Mouse (Mus musculus) c-Kit-positive CD71-positive TER-119-positive erythroid progenitor cells, embryonic 14.5 days (primary cell): Measurements from ENCODE around the gene Sec22c.

ENCODE experiments used
- DNase-seq: peaks from one replicate; pipeline ENCODE4 v3.0.0-alpha.2; 2013; ENCODE audit warnings: low spot score

Sec22c gene

DNA sequence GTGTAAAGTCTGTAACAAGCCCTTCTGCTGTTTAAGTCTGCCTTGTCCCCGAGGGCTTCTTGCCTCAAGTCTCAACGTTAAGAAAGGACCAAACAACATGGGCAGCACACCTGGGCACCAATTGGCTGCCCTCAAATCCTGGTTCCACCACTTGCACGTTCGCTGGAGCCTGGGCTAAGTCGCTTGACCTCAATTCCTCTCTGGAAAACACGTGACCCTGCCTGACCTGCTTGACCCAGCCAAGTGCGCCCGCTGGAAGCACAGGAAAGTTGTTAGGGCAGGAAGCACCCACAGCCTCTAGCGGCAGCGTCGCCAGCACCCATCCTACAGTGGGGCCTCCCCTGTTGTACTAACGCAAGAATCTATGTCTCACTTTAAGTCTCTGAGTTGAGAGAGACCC lies 10.6 kb downstream of the Sec22c start:
- DNase-seq: no peak

DNA sequence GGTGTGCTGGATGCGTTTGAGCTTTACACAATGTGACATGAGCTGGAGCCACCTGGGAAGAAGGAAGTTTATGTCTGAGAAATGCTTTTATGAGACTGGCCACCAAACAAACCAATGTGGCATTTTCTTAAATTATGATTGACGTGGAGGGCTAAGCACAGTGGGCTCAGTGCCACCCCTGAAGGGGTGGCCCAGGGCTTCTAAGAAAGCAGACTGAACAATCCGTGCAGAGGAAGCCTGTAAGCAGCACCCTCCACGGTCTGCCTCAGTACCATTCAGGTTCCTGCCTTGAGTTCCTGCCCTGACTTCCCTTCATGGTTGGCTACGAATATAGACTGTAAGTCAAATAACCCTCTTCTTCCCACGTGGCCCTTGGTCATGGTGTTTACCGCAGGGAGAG lies 14.6 kb downstream of the Sec22c start:
- DNase-seq: no peak

GRCm38 (mm10) chr9:121690200-121690651 lies 15.1 kb downstream of the Sec22c start:
- no peak for DNase-seq

DNA sequence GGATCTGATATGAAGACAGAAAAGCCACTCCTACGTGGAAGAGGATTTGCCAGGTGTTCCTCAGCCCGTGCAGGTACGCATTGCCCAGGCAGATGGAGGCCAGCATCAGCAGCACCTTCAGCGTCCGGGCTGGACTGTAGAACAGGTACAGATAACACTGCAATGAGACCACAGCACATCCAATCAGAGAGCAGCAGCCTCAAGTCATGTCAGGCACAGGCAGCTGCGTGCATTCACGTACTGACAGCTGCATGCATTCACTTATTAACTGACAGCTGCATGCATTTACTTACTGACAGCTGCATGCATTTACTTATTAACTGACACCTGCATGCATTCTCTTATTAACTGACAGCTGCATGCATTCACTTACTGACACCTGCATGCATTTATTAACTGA lies 20.6 kb downstream of the Sec22c start:
- no peak for DNase-seq

GRCm38 (mm10) chr9:121682037-121682680 lies 23.1 kb downstream of the Sec22c start:
- no peak for DNase-seq

- no peak for DNase-seq
Measured at GRCm38 (mm10) chr9:121681191-121681590, 24.1 kb downstream of the Sec22c start.

- DNase-seq: peak; percentile 27
Measured at GRCm38 (mm10) chr9:121679549-121679948, 25.7 kb downstream of the Sec22c start.

DNA sequence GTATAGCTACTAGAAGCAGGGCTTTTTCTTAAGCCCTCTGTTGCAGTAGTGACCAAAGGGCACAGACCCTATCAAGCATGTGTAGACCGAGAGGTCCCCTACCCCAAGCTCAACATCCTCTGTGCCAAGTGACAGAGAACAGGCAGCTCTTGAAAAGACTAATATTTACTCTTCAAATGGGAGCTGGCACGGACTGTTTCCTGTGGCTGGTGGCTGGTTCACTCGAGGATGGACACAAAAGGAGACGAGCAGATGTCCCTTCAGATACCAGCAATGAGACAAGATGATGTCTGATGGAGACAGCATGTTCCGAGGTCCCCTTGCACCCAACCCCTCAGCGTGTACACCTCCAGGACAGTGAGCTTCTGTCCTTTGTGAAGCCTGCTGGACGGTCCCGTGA lies 27.8 kb downstream of the Sec22c start:
- no peak for DNase-seq

GRCm38 (mm10) chr9:121677069-121677468 lies 28.2 kb downstream of the Sec22c start:
- DNase-seq: no peak

DNA sequence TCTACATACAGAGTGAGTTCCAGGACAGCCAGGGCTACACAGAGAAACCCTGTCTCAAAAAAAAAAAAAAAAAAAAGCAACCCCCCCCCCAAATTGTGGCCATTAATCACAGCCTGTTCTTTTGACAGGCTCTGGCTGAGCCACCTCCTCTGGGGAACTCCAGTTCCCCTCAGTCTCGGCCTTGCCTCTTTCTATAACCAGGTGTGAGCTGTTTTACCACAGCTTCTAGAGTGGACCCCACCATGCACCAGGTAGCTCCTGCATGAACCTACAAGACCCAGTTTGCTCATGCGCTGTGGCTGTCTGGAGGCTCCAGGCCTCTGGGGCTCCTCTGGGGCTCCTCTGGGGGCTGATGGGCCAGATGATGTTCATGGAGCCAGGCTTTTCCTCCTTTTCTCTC lies 29.7 kb downstream of the Sec22c start:
- no peak for DNase-seq

DNA sequence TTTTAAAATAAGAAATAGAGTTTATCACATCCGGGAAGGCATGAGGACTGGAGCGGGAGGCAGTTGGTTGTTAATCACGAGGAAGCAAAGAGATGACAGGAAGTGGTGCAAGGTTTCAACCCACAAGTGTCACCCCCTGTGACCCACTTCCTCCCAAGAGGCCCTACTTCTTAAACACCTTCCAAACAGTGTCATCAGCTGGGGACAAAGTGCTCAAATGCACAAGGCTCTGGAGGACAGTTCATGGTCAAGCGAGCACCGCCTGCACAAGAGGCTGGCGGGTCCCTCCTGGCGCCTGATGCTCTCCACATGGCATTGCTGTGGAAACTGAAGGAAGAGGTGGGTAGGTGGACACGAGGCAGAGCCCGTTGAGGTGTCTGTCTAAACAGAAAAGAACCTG lies 30.3 kb downstream of the Sec22c start:
- no peak for DNase-seq

GRCm38 (mm10) chr9:121673716-121674115 lies 31.6 kb downstream of the Sec22c start:
- DNase-seq: no peak

DNA sequence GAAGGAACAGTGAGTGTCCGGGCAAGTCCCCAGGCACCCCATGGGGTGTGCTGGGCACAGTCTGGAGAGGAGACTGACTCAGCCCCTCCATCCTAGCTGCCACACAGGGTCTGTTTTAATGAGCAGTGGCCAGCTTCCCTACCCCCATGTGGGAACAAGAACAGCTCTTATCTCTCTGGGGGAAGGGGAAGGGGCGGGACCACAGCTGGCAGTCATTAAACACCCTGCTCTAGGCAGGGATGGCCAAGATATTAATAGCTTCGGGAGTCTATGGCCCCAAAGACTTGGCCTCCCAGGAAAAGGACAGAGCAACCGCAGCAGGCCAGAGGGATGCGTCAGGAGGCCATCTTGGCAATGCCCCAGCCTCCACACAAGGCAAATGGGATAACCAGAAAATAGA lies 33.0 kb downstream of the Sec22c start:
- no peak for DNase-seq

DNA sequence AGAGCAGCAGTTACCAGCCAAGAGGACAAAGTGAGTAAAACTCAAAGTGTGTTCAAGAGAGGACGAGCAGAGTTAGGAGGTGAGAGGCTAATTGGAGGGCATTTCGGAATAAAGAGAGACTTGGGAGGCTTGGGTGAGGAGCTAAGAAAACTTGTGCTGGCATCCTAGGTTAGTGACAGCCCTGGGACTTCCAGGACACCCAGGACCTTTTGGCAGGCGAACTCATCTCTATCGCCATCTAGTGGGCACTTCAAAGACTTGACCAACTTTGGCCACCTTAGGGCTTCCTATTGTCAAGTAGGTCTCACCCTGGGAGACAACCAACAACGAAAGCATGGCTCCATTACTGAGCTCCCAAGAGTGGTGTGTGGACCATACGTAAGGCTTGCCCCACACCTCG lies 34.0 kb downstream of the Sec22c start:
- DNase-seq: peak; percentile 39

- no peak for DNase-seq
Measured at GRCm38 (mm10) chr9:121669348-121669791, 35.9 kb downstream of the Sec22c start.

GRCm38 (mm10) chr9:121667822-121668221 lies 37.5 kb downstream of the Sec22c start:
- no peak for DNase-seq

DNA sequence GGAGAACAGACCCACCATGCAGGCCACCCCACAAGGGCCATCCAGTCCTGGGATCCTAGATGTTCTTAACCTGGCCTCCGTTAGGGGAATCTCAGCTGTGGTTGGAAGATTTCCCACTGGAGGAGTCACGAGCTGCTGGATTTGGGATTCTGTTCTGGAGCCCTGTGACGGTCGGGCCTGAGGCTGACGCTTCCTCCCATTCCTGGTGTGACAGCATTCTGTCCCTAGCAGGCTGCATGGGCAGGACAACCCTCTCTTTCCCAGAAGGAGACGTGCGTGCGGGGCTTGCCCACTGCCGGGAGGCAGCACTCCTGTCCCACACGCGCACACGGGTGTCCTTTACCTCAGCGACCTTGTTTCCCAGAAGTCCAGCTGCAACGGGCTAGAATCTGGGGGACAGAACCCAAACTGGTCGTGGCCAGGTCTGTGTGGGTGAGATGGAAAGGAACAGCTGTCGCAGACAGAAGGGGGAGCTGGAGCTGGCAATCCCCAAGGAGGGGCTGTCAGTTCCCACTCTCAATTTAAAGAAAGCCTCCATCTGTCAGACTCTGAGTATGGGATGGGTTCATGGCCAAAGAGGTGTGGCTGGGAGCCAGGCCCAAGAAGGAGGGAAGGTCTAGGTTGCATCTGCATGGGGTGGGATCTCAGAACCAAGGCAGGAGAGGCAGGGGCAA lies 38.2 kb downstream of the Sec22c start:
- no peak for DNase-seq

DNA sequence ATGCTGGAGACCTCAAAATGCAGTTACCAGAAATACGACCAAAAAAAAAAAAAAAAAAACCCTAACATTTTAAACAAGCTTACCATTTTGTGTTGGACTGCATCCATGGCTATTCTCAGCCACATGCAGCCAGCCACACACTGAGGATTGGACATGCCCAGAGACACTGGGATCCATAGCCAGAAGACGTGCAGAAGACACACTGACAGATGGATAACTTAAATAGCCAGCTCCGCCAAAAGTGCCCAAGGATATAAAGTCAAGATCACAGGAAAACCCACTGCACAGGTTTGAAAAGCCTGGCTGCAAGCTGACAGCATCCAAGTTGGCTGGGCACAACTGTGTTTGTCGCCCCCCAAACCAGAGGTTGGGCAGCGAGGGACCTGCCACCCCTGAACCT lies 41.2 kb downstream of the Sec22c start:
- no peak for DNase-seq

DNA sequence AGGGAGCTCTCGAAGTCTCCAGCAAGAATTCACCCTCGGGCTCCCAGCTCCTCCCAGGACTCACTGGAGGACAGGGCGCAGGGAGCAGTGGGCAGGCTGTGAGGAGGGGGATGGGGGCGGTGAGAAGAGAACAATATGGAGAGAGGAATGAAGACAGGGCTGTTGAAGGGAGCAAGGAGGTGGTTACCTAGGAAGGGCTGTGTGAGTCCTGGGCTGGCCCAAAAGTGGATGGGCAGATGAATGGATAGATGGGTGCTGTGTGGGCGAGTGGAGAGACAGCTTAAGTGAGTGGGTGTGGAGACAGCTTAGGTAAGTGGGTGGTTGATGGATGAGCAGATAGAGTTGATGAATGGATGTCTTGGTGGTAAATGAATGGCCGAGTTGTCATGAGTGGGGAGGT lies 41.8 kb downstream of the Sec22c start:
- no peak for DNase-seq

DNA sequence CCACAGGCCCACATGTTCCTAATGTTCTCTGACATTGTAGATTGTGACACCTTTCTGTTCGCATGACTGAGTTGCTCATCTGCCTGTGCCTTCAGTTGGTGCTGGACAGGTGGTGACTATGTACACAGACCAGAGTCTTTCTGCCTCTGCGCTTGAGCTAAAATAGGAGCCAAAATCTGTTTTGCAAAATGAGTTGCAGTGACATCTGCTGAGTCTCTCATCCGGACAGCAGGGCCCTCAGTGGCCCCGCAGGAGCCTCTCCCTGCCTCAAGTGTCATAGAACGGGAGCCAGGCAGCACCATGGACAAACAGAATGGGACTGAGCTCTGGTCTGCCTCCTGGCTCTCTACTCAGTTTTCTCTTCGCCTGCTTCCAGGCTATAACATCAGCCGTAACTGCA lies 45.5 kb downstream of the Sec22c start:
- no peak for DNase-seq

GRCm38 (mm10) chr9:121658248-121658647 lies 47.0 kb downstream of the Sec22c start:
- no peak for DNase-seq

GRCm38 (mm10) chr9:121657143-121657542 lies 48.1 kb downstream of the Sec22c start:
- no peak for DNase-seq

GRCm38 (mm10) chr9:121656322-121656721 lies 49.0 kb downstream of the Sec22c start:
- DNase-seq: no peak

- no peak for DNase-seq
Measured at GRCm38 (mm10) chr9:121653668-121654067, 51.6 kb downstream of the Sec22c start.
